Mouse (Mus musculus) gastrocnemius, adult 8-10 months (tissue): ENCODE data around the gene Wdr38. TPM values are rescaled to one million over a fixed set of nuclear protein-coding genes. Genes with fewer than 3 reads are reported as not detected.

Experiments
- DNase-seq, 2 experiments: peaks; one replicate each; pipeline ENCODE4 v3.0.0; 2022; ENCODE audit warnings: low spot score in 2 of 2
- total RNA-seq, 4 experiments: library from RNA; stranded (reverse); gene quantifications; 2 replicates each; pipeline ENCODE4 v1.2.4; 2022

The Wdr38 gene
- under 1 TPM in 1 of 4 experiments, not detected in 3; 0.21 TPM for total RNA-seq

DNA sequence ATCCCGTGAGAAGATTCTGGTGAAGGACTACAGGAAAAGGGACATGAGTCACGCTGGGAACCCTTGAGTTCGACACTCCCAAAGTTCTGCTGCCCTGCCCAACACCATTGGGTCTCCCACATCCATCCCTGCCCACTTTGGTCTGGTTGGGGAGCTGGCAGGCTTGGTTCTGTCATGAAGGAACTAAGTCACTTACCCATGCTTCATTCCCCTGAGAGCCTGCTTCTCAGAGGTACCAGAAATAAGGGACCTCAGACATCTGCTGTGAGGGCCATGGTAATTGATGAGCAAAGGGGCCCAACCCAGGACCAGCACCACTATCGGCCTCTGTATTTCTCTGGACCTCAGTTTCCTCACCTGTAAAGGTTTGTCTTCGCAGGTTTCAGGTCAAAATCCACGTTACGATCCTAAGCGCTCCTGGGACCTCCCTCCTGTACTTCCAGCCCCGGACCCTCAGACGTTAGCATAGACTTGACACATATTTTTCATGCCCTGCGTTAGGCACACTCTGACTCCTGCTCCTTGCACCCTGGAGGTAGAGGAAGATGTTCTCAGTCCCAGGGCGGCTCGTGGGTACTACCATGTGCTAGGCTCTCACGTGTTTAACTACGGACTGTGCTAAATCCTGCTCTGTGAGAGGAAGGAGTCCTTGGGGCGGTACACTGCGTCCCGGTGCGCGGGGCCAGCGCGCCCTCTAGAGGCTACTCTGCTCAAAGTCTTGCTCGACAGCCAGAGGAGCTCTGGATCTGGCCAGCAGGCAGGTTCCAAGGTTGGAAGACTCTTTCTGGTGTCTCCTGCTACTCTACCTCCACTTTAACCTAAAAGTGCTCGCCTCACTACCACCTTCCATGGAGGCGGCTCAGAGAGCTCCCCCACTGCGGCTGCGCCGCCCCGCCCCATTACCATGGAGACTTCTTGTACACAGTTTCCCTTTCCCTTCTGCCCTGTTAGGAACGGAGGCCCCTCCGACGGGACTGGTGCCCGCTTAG is at the start of gene Wdr38:
TSS of gene Wdr38 (plus strand) at position 91 of the 989 bp plus-strand sequence.
- peak; percentile 84 to 85 for DNase-seq

DNA sequence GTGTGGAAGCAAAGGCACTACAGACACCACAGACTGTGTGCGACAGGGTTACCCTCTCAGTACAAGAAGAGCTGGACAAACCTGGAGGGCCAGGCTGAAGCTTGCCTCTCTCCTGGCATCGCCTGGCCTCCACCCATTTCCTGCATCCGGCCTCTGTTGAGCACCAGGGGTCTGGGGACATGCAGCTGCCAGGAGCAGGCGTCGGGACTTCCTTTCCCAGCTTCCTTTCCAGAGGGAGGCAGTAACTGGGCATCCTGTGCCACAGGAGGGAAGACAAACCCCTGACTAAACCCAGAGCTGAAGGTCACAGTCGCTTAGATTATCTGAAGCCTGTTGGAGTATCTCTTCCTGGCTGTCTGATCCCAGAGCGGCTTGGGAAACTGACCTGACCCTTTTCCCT is 49.7 kb upstream of the Wdr38 start:
- no peak for DNase-seq

DNA sequence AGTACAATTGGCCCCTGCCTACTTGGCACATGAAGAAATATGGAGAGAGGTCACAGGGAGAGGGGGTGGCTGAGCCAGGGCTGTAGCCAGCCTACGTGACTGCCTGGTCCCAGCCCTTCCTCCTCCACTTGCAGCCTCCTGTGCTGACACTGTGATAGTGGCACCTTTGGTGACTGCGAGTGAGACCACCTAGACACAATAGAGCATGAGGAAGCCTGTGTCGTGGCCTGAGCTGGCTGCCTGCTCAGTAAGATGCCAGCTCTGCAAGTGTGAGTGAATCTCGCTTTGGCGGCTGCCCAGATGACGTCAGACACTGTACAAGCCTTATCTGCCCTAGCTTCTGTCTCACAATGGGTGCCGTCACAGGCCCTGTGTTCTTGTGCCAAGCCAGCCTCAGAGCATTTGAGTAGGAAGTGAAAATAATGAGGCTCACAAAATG is 47.0 kb upstream of the Wdr38 start:
- peak; percentile 44 to 48 for DNase-seq

DNA sequence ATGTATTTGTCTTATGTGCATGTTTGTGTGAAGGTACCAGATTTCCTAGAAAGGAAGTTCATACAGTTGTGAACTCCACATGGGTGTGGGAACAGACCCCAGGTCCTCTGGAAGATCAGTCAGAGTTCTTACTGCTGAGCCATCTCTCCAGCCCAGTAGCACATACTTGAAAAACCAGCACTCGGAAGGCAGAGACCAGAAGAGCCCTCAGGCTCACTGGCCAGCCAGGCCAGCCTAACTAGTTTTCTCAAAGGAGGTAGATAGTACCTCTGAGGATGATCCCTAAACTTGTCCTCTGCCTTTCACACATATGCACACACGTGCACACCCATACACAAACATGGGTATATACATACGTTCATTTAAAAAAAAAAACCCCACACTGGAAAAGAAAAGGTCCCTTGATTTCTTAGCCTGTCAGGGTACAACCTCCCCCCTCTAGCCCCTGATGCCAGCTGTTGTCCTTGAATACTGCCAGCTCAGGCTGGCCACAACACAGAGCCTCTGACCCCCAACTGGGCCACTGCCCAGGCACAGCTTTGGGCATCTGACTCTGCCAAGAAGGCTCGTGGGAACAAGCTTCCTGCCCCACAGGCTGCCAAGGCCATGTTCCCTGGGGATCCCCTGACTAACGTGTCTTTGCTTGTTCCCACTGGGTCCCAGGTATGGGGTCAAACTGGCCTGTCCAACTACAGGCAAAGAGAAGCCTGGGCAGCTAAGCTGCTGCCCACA is 44.0 kb upstream of the Wdr38 start:
- peak; percentile 76 to 86 for DNase-seq

DNA sequence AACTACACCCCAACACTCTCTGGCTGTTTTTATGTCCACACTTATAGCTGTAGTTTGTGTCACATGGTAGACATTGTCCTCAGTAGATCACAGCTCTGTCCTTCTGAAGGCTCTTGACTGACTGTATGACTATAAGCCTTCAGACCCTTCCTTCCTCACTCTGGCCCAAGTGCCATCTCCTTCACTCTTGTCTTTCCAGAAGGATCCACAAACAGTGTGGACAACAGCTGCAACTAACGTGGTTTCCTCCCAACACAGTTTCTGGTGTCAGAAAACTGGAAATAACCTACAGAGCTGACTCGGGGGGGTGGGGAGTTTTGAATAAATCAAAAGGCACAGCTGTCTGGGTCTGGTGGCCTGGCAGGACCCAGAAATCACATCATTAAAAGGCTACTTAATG is 41.2 kb upstream of the Wdr38 start:
- DNase-seq, result no peak

DNA sequence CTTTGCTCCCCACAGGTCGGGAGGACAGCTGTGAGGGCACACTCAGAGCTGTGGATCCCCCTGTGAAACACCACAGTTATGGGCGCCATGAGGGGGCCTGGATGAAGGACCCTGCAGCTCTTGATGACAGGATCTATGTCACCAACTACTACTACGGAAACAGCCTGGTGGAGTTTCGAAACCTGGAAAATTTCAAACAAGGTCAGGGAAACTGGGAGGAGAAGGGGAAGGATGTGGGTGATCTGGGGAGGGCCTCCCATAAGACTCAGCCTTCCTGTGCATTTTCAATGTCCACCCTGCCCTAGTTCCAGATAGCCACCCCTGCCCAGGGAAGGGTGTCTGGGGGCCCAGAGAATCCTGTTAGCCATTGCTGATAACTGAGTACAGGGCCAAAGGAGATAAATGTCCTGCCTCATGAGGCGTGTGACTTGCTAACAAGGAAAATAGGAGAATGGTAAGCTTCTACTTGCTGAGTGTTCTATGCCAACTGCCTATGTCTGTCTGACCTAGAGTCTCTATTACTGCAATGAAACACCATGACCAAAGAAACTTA is 39.5 kb upstream of the Wdr38 start:
- DNase-seq, result no peak

DNA sequence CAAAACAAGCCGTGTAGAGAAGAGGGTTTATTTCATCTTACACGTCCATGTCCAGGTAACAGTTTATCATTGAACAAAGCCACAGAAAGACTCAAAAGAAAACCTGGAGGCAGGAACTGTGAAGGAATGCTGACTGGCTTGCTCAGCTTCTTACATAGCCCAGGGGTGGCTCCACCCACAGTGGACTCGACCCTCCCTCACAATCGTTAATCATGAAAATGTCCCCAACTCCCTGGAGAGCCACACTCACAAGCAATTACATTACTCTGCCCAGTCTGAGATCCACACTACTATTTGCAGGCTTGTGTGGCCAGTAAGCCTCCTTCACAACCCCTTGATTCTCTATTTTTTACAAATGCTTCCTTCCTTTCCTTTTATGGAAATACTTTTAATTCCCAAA is 33.1 kb upstream of the Wdr38 start:
- no peak for DNase-seq

DNA sequence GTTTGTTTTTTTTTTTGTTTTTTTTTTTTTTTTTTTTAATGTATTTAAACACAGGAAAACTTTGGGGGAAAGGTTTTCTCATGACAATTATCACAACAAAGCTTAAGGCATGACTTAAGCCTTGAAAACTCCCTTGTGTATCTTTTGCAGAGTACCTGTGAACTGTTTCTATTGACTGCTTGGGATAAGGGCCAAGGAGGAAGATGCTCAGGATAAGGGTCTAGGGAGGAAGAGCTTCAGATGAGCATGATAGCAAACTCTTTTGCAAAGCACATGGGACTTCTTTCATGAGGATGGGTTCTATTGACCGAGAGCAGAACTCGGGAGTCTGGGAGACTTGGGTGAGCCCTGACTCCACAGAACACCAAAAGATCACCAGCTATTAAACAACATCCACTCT is 27.6 kb upstream of the Wdr38 start:
- no peak for DNase-seq

DNA sequence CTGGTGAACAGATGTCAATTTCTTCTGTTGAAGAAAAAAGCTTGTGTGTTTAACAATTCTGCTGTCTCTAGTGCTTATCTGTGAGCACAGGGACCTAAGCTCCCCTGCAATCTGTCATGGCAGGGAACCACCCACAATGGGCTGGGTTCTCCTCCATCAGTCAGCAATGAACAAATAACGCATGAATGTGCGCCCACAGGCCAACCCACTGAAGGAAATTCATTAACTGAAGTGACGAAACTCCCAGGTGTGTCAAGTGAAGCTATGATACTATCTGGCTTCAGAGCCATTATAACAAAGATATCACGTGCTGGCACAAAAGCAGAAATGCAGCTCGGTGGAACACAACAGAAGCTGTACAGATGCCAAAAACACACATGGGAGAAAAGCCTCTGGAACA is 27.2 kb upstream of the Wdr38 start:
- DNase-seq, result no peak

DNA sequence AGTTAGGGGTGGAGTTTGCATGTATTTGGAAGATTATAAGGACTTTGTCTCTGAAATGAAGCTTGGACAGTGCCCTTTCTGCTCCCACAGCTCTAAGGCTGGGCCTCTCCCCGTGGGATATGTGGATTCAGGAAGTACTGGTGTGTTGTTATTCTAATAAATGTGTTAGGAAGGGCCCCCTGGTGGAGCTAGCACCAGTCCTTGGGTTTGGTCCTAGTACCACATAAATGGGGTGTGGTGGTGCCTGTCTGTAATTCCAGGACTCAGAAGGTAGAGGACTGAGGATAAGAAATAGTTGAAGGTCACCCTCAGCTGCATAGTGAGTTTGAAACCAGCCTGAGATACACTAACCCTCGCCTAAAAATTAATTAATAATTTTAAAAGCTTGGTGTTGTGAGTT is 24.1 kb upstream of the Wdr38 start:
- DNase-seq, result no peak

DNA sequence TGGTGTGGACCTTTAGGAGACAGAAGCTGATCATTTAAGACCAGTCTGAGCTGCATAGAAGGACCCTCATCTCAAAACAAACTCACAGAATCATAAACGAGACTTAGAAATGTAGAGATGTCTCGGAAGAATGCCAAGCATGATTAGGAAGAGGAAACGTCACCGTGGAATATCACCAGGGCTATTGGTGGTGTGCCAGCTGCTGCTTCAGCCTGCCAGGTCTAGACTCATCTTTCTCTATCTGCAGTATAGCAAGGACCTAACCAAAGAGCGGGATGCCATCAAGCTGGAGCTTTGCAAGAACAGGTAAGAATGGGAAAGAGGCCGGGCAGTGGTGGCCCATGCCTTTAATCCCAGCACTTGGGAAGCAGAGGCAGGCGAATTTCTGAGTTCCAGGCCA is 23.6 kb upstream of the Wdr38 start:
- DNase-seq, result no peak

DNA sequence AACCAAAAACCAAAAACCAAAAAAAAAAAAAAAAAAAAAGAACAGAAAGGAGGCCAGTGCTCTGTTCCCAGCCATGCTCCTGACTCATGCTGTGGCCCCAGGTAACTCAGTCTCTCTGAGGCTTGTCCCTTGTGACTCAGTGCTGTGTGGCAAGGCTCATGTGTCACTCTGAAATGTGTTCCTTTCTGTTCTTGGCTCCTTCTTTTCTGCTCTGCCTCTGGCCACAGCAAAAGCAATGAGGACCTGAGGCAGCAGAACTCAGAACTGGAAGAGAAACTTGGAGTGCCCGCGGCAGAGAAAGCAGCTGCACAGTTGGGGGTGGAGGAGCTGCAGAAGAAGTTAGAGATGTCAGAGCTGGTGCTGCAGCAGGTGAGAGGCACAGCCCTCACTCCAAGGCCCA is 23.1 kb upstream of the Wdr38 start:
- DNase-seq, result no peak

DNA sequence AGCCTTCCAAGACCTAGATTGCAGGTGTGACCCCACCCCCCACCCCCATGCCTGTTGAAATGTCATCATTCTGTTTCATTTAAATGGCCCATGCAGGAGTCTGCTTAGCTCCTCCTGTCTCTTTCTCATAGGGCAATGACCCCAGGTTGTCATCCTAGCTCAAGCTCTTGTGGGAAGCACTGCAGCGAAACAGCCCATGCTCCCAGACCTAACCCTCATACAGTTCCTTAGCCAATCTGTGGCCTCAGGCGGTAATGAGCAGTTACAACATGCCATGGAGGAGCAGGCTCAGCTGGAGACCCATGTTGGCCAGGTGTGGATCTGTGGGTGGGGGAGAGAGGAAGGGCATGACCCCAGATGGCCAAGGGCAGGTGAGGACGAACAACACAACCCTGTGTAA is 22.1 kb upstream of the Wdr38 start:
- DNase-seq, result no peak

DNA sequence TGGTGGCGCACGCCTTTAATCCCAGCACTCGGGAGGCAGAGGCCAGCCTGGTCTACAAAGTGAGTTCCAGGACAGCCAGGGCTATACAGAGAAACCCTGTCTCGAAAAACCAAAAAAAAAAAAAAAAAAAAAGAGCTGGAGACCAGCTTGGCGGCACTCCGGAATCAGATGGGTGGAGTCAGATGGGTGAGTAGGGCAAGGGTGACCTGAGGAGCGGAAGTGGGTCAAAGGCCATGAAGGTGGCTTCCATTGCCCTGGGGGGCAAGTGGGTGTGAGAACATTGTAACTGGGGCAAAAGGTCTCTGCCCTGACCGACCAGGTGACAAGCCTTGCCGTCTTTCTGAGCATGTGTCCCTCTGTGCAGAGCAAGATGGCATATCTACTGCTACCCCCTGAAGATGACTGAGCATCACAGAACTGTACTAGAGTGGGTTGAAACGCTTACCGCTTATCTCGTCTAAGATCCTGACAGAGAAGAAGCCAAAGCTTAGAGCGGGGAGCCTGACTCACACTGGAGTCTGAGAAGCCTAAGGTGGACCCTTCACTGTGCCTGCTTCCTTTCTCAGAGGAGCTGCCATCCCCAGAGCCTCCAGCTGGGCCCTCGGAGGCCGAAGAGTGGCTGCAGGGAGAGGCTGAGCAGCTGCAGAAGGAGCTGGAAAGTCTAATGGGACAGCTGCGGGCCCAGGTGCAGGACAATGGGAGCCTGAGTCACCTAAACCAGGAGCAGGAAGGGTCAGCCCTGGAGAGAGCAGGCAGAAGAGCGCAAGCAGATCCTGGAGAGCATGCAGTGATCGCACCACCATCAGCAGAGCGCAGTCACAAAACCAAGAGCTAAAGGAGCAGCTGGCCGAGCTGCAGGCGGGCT is 21.1 kb upstream of the Wdr38 start:
- no peak for DNase-seq

DNA sequence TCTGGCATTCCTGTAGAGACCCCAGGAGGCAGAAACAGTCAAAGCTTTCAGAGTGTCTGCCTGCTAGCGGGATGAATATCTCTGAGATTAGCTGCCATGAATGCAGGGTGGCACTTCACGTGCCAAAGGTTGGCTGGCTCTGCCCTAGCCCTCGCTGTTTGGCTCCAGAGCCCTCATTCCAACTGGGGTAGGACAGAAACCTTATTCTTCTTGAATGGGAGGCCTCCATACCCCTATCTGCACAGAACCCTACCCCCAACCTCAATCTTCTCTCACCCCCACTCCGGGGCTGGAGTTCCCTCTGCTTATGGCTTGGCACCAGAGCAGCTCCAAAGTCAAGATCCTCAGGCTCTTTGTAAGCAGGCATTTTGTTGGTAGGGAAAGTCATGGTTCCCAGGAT is 19.4 kb upstream of the Wdr38 start:
- no peak for DNase-seq

DNA sequence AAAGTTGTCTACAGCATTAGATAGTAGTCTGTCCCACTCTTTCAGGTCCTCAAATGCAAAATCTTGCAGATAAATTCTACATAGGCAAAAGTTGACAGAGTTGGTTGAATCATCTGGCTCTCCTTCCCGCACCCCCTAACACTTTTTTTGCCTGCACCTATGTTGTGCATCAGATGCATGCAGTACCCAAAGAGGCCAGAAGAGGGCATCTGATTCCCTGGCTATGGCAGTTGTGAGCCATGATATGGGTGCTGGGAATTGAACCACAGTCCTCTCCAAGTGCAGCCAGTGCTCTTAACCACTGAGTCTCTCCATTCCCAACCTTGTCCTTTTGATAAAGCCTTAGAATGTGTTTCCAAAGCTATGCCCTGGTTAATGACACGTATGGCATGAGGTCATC is 13.8 kb upstream of the Wdr38 start:
- no peak for DNase-seq

DNA sequence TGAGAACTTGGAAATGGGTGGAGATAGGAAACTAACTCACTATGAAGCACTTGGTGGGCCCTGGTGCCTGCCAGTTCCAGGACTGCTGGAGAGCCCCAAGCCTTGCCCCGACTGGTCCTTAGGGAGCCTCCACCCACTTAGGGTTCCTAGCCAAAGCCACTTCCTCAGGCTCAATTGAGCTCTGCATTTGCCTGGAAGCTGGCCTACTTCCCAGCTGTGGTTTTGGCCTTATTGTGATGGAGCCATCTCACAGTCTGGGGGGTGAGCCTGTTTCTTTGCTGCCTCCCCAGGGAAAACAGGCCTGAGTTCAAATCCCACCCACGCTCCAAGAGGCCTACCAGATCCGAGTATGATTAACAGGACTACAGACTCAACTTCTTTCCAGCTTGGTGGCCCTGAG is 10.7 kb upstream of the Wdr38 start:
- peak; percentile 56 to 67 for DNase-seq

DNA sequence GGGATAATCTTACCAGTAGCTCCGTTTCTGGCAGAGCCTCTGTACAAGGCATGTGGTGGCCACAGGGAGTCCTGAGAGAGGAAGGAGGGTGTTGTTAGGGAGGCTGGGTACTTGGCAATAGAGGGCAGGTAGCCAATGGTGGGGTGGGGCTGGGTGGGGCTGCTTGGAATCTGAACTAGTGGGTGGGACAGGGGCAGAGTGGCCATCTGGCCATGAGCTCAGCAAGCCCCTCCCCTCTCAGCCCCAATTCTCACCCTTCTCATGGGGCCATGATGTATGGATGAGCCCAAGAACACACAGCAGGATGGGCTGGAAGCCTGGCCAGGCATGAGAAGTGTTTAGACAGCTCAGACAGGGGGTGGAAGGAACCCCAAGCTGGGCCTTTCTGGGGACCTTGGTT is 9.9 kb upstream of the Wdr38 start:
- no peak for DNase-seq

DNA sequence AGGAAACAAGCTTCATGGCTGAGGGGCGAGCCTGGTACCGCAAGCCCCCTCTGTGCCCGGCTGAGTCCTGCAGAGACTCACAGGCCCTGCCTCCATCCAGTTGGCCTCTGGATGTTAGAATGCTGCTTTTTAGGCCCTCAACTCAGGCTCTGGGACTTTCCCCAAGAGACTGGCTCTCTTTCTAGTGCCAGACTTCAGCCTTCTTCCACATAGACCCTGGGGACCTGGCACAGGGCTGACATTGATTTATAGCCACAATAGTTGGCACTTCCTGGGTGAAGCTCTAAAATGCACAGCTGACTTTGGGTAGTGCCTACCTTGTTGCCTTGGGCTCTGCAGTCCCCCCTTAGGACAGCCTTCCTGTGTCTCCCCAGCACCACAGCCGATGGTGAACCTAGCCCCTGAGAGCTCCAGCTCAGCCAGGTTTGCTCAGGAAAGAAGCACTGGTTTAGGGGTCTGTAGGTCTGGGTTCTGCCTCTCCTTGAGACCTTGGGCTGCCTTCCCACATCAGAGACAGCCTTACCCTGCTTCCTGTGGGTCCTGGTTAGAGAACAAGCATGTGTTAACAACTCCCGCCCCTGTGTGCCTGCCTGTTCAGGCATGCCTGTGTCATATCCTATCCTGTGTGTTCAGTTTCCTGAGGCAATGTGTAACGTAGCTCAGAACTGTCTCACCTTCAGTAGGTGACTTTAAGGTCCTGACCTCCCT is 9.3 kb upstream of the Wdr38 start:
- no peak for DNase-seq

DNA sequence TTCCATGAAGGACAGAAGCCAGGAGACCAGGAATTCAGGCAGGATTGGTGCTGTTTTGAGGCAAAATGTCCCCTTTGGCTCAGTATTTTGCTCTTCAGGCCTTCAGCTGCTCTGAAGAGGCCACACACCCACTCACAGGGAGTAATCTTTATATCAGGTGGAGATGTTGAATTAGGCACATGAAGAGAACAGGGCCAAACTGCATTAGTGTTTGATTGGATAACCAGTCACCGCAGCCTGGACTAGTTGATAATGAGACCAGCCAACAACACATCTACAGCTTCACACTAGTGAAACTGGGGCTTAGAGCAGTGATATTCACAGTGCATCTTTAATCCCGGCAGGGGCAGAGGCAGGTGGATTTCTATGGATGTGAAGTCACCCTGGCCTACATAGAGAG is 8.3 kb upstream of the Wdr38 start:
- DNase-seq, result no peak

DNA sequence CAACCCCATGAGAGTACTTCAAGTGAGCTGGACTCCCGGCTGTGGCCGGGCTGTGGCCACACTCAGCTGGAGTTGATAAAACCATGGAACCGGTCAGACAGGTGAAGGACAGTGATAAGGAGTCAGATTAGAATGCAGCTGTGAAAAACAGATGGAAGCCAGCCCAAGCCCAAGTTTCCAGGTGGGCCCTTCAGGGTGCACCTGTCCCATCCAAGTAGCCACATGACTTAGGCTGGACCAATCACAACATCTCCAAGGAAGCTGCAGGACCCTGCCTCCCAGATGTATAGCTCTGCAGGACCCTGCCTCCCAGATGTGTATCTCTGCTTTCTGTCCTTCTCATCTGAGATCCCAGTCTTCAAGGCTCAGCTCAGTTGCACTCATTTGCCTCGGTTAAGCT is 5.3 kb upstream of the Wdr38 start:
- no peak for DNase-seq
